Mouse (Mus musculus): ENCODE measurements around the gene Htr2a. TPM values are rescaled to one million over a fixed set of nuclear protein-coding genes. Genes with fewer than 3 reads are reported as not detected.

Htr2a gene
- polyA plus RNA-seq, 1 experiment = 2.4 TPM

DNA sequence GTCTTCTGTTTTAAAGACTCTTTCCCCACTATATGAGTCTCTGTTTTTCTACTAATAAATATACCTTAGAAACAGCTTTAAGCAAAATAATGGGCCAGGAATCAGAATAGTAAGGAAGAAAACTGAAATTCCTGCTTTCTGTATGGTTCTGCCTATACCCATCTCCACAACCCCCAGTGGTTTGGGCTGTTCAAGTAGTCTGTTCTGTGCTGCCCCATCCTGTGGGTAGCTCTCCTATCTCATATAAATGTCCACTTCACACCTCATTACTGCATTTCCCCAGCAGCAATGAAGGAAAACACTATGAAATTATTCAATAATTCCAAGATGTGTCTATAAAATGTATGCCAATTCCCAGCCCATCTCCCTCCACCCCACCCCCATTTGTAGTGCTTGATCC lies 56.8 kb downstream of the Htr2a start:
- TF ChIP-seq CTCF (IDR thresholded peaks at IDR 0.05; ENCODE audit: borderline replicate concordance, extremely low read depth, insufficient read depth, insufficient read length) (no peak), POLR2A (IDR thresholded peaks at IDR 0.05; ENCODE audit: borderline replicate concordance, extremely low read depth, insufficient read depth, insufficient read length, poor library complexity, severe bottlenecking) (no peak)
- no peak for DNase-seq (ENCODE audit: low read depth)

DNA sequence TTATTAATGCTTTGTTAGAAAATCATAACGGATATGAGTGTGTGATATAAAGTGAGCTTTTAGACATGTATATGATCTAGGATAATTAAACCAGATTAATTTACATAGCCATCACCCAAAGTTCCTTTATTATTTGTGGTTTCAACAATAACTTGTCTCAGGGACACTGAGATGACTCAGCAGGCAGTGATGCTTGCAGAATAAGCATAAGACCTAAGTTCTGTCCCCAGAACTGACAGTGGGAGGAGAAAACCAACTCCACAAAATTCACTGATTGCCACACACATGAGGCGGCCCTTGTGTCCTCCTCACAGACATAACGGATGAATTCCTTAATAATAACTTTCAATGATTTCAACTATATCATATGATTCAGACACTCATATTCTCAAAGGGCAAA lies 58.6 kb downstream of the Htr2a start:
- TF ChIP-seq CTCF (IDR thresholded peaks at IDR 0.05; ENCODE audit: borderline replicate concordance, extremely low read depth, insufficient read depth, insufficient read length) = no peak
- no peak for TF ChIP-seq POLR2A (IDR thresholded peaks at IDR 0.05; ENCODE audit: borderline replicate concordance, extremely low read depth, insufficient read depth, insufficient read length, poor library complexity, severe bottlenecking)
- no peak for DNase-seq (ENCODE audit: low read depth)

DNA sequence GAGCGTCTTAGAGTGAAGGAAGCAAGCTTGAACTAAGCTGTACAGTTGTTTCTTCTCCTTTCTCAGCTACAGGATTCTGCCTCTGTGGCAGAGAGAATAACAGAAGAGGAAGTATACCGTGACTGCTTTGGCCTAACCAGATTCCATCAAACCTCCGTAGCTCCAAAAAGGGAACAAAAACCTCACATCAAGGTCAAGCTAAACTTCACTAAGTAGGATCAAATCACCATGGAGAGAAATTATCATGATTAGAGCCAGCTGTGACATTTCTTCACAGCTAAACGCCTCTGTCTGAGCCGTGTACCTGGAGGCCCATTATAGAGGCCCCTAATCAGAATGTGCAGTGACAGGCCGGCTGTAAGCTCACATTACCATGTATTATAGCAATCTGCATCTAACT lies 63.3 kb downstream of the Htr2a start:
- TF ChIP-seq POLR2A (IDR thresholded peaks at IDR 0.05; ENCODE audit: borderline replicate concordance, extremely low read depth, insufficient read depth, insufficient read length, poor library complexity, severe bottlenecking) (no peak), CTCF (IDR thresholded peaks at IDR 0.05; ENCODE audit: borderline replicate concordance, extremely low read depth, insufficient read depth, insufficient read length) (no peak)
- no peak for DNase-seq (ENCODE audit: low read depth)

DNA sequence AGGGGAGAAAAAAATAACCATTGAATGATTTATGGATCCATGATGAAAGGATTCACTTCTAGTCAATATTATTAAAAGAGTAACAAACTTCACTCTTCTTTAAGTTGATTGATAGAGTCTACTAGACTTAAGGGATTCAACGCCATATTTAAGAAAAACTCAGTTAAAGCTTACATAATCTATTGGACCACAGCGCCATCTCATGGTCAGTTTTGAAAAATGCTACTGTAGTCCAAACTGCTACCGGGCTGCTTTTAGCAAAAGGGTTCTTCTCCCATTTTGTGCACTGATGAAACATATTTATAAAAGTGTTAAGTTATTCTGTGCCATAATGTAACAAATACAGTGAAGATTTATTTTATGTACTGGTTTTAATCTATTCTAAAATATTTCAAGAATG lies 68.4 kb downstream of the Htr2a start:
- TF ChIP-seq POLR2A (IDR thresholded peaks at IDR 0.05; ENCODE audit: borderline replicate concordance, extremely low read depth, insufficient read depth, insufficient read length, poor library complexity, severe bottlenecking) = no peak
- TF ChIP-seq CTCF (IDR thresholded peaks at IDR 0.05; ENCODE audit: borderline replicate concordance, extremely low read depth, insufficient read depth, insufficient read length) = peak; percentile 48; the same call in 1 of the 2 replicates
- peak; percentile 75 for DNase-seq (ENCODE audit: low read depth)

DNA sequence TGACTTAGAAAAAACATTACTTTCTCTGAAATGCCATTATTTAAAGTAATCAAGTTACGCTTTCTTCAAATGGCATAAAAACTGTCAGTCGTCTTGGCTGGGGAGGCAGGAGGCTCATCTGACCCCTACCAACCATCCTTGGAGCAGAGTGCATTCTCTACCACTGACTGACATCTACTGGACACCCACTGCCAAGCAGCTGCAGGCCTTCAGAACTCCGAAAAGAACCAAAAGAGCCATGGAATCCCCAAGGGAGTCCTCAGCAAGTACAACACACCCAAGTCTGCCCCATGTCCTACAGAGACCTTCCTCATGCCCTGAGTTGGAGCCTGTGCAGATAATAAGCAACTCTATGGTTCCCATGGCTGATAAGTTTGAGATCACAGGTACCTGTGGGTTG lies 82.9 kb downstream of the Htr2a start:
- DNase-seq (ENCODE audit: low read depth) = no peak
- TF ChIP-seq POLR2A (IDR thresholded peaks at IDR 0.05; ENCODE audit: borderline replicate concordance, extremely low read depth, insufficient read depth, insufficient read length, poor library complexity, severe bottlenecking) (no peak), CTCF (IDR thresholded peaks at IDR 0.05; ENCODE audit: borderline replicate concordance, extremely low read depth, insufficient read depth, insufficient read length) (no peak)

DNA sequence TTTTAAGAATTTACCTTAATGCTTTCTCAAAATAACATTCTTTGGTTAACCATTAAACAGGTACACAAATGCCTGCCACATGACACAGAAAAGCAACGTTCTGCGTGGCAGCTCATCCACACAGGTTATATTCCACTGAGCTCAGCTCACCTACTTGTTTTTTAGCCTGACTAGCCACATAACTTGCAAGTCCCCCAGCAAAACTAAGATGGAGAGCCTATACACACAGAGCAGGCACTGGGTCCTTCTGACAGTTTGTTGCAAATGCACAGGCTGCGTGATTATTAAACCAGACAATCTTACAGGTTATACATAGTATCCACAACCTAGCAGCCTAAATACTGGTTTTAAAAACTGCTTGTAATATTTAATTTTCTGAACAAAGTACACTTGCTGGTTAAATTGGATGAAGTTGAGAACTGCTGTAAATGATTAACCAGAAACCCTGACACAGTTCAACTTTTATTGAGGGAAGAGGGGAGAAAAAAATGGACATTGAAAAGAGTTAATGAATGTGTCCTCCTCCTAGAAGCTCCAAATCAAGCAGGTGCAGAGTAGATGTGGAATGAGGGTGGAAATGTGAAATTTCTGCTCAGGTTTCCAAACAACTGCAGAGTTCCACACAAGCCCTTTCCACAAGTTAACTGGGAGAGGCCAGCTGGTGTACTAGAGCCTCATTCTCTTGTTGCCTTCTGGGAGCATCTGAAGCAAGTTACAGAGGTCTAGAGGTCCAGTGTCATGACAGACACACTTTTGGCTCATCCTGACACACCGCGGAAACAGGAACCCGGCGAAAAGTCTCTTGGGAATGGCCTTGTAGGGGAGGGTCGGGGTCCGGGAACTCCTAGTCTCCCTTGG lies 90.8 kb downstream of the Htr2a start:
- no peak for DNase-seq (ENCODE audit: low read depth)
- no peak for TF ChIP-seq CTCF (IDR thresholded peaks at IDR 0.05; ENCODE audit: borderline replicate concordance, extremely low read depth, insufficient read depth, insufficient read length)
- TF ChIP-seq POLR2A (IDR thresholded peaks at IDR 0.05; ENCODE audit: borderline replicate concordance, extremely low read depth, insufficient read depth, insufficient read length, poor library complexity, severe bottlenecking) = no peak

DNA sequence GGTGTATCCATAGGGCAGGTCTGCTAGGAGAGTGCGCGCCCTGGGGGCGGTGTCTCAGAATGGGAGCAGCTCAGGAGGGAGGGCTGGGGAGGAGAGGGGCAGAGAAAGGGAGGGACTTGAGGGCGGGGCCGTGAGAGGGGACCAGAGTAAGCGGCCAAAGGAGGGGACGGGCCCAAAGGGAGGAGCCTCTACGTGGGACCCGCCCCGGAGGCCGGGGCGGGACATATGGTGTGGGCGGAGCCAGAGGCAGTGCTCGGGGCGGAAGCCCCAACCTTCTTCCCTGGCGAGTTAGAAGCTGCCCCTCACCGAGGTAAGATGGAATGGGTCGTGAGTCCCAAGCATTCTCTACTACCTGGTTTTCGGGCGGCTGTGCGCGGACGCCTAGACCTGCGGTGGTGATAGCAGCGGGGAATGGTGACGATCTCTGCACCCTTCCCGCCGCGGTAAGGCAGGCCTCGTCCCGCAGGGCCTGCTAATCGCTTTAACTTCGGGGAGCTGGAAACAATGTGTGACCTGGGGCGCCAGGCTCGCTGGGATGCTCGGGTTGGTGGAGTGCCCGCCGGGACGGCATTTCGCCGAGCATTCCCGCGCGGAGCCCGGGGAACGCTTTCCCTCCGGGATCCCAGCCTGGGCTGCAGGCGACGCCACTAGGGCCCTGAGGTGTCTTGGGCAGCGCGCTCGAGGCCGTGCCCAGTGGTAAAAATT lies 91.6 kb downstream of the Htr2a start, which contains the start of gene Esd:
TSS of gene Esd (plus strand) at position 219 of the 705 bp plus-strand sequence.
- TF ChIP-seq CTCF (IDR thresholded peaks at IDR 0.05; ENCODE audit: borderline replicate concordance, extremely low read depth, insufficient read depth, insufficient read length) (no peak), POLR2A (IDR thresholded peaks at IDR 0.05; ENCODE audit: borderline replicate concordance, extremely low read depth, insufficient read depth, insufficient read length, poor library complexity, severe bottlenecking) (peak; percentile 49; the same call in 1 of the 2 replicates)
- DNase-seq (ENCODE audit: low read depth) = peak; percentile 96

DNA sequence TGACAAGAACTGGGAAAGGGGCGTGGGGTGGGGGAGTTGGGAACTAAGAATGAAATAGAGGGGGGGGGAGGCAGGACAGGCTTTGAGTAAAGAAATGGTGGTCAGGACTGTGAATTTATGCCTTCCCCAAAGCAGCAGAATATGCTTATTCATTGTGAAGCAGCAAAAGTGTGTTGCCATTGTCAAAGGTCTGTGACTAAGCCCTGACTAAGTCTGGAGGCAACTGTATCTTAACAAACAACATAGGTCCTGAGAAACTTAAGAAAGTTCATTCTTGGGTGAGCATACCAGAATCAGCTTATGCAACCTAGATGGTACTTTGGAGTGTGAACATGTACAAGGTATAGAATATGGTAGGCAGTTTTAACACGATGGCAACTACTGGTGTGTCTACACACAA lies 92.8 kb downstream of the Htr2a start:
- no peak for TF ChIP-seq CTCF (IDR thresholded peaks at IDR 0.05; ENCODE audit: borderline replicate concordance, extremely low read depth, insufficient read depth, insufficient read length)
- no peak for TF ChIP-seq POLR2A (IDR thresholded peaks at IDR 0.05; ENCODE audit: borderline replicate concordance, extremely low read depth, insufficient read depth, insufficient read length, poor library complexity, severe bottlenecking)
- DNase-seq (ENCODE audit: low read depth) = no peak

DNA sequence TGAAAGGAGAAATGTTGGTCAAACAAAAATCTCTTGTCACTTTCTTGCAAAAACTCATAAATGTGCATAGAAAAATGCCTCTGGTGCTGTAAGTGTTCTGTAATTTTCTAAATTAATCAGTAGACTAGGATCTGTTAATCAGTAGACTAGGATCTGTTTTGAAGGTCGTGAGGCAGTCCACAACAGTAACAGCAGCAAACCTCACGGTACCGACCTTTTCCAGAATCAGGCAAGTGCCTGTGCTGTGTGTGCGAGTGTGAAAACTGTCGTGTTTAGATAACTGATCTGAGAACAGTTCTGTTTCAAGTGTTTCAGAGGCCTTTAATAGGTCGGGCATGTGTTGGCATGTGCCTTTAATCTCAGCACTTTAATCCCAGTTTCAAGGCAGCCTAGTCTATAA lies 94.8 kb downstream of the Htr2a start:
- no peak for DNase-seq (ENCODE audit: low read depth)
- no peak for TF ChIP-seq POLR2A (IDR thresholded peaks at IDR 0.05; ENCODE audit: borderline replicate concordance, extremely low read depth, insufficient read depth, insufficient read length, poor library complexity, severe bottlenecking)
- TF ChIP-seq CTCF (IDR thresholded peaks at IDR 0.05; ENCODE audit: borderline replicate concordance, extremely low read depth, insufficient read depth, insufficient read length) = no peak

DNA sequence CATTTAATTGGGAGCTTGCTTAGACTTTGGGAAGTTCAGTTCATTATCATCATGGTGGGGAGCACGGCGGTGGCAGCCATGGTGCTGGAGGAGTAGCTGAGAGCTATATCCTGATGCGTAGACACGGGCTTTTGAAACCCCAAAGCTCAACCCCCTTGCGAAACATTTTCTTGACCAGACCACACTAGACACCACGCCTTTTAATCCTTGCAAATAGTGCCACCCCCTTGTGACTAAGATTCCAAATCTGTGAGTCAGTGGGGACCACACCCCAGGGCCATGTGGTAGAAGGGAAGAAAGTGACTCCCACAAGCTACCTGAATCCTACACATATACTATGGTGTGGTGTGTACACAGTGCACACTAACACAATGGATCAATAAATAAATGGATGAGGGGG lies 96.2 kb downstream of the Htr2a start:
- TF ChIP-seq POLR2A (IDR thresholded peaks at IDR 0.05; ENCODE audit: borderline replicate concordance, extremely low read depth, insufficient read depth, insufficient read length, poor library complexity, severe bottlenecking) (no peak), CTCF (IDR thresholded peaks at IDR 0.05; ENCODE audit: borderline replicate concordance, extremely low read depth, insufficient read depth, insufficient read length) (no peak)

More for the DNA sequence above, 96.2 kb downstream of the Htr2a start:
- no peak for DNase-seq (ENCODE audit: low read depth)

Other genes with a start within 250 kb of the Htr2a start
- 122 and 144 TPM in 2 replicates for gene Esd, start 91.5 kb downstream of the Htr2a start, polyA plus RNA-seq (2012; rRNA removed)